Mouse (Mus musculus) myocyte (in vitro differentiated cells): ENCODE data around the gene Armcx5.

ENCODE experiments used
- E2F4 ChIP-seq: IDR thresholded peaks from one replicate; pipeline ENCODE4 v1.6.1; 2011; ENCODE audit warnings: mild to moderate bottlenecking, control low read depth, moderate library complexity; ENCODE audit not compliant: insufficient read depth
- MAX ChIP-seq: IDR thresholded peaks from one replicate; pipeline ENCODE4 v1.6.1; 2011; ENCODE audit warnings: low read depth, mild to moderate bottlenecking, control low read depth
- MYOD1 ChIP-seq, 3 experiments: IDR thresholded peaks; one replicate each; pipeline ENCODE4 v1.6.1; 2011; ENCODE audit warnings: control low read depth in 2 of 3, low read depth in 2 of 3, mild to moderate bottlenecking in 2 of 3, moderate library complexity in 1 of 3; ENCODE audit not compliant: insufficient read length in 2 of 3, control insufficient read depth in 1 of 3
- MYOG ChIP-seq, 3 experiments: IDR thresholded peaks; one replicate each; pipeline ENCODE4 v1.6.1; 2011; ENCODE audit warnings: control low read depth in 2 of 3, low read depth in 2 of 3, mild to moderate bottlenecking in 2 of 3; ENCODE audit not compliant: insufficient read length in 2 of 3, control insufficient read depth in 1 of 3, insufficient read depth in 1 of 3
- POLR2A ChIP-seq: IDR thresholded peaks from one replicate; pipeline ENCODE4 v1.6.1; 2011; ENCODE audit warnings: low read depth, mild to moderate bottlenecking, control low read depth, moderate library complexity; ENCODE audit not compliant: insufficient read length
- POLR2AphosphoS2 ChIP-seq: IDR thresholded peaks from one replicate; pipeline ENCODE4 v1.6.1; 2011; ENCODE audit warnings: low read depth, control low read depth; ENCODE audit not compliant: insufficient read length
- REST ChIP-seq: IDR thresholded peaks from one replicate; pipeline ENCODE4 v1.6.1; 2011; ENCODE audit warnings: mild to moderate bottlenecking, control low read depth, moderate library complexity; ENCODE audit not compliant: insufficient read depth, insufficient read length
- TCF12 ChIP-seq: IDR thresholded peaks from one replicate; pipeline ENCODE4 v1.6.1; 2011; ENCODE audit warnings: mild to moderate bottlenecking, control low read depth; ENCODE audit not compliant: poor library complexity, insufficient read depth, severe bottlenecking
- USF1 ChIP-seq: IDR thresholded peaks from one replicate; pipeline ENCODE4 v1.6.1; 2011; ENCODE audit warnings: low read depth, mild to moderate bottlenecking, control low read depth, moderate library complexity

DNA sequence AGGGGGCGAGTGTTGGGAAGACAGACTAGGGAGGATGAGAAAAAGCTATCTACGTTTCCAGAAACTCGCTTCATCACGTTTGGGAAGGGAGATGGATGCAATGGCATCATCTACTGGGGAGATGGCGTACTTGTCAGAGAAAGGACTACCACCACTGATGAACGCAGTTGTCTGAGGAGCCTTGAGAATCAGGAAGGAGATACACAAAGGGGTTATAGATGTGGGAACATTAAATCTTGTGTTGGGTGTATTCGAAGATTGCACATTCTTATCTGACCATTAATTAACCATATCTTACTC lies 473 bp downstream of the Armcx5 start:
- TF ChIP-seq POLR2A (no peak), POLR2AphosphoS2 (no peak), MYOD1 (IDR thresholded peaks at IDR 0.05; ENCODE audit: control insufficient read depth in 1 of 3, insufficient read length in 2 of 3, low read depth in 2 of 3) (no peak), REST (no peak), MAX (no peak), TCF12 (no peak), USF1 (no peak), E2F4 (no peak), MYOG (IDR thresholded peaks at IDR 0.05; ENCODE audit: control insufficient read depth in 1 of 3, insufficient read depth in 1 of 3, insufficient read length in 2 of 3, low read depth in 2 of 3) (no peak)
